Mouse (Mus musculus): Measurements from ENCODE around the gene Zc3h15. TPM values are rescaled to one million over a fixed set of nuclear protein-coding genes. Genes with fewer than 3 reads are reported as not detected.

Zc3h15 gene
- total RNA-seq, 2 experiments from 2014 or later = 138 to 142 TPM

- intact Hi-C loops (cut with DNase I) = no loop called here
Measured at GRCm38 (mm10) chr2:83671843-83672242, 27.6 kb downstream of the Zc3h15 start.

GRCm38 (mm10) chr2:83673067-83673466, 28.8 kb downstream of the Zc3h15 start:
- DNase-seq = no peak
- intact Hi-C loops (cut with DNase I) = no loop called here

More at GRCm38 (mm10) chr2:83671843-83672242, 27.6 kb downstream of the Zc3h15 start:
- DNase-seq = no peak

- intact Hi-C loops (cut with DNase I) = no loop called here
- no peak for DNase-seq
Measured at GRCm38 (mm10) chr2:83673843-83674242, 29.6 kb downstream of the Zc3h15 start.

GRCm38 (mm10) chr2:83674421-83674820, 30.2 kb downstream of the Zc3h15 start:
- intact Hi-C loops (cut with DNase I) = no loop called here

GRCm38 (mm10) chr2:83674896-83675295, 30.7 kb downstream of the Zc3h15 start:
- no peak for DNase-seq
- intact Hi-C loops (cut with DNase I) = no loop called here

More at GRCm38 (mm10) chr2:83674421-83674820, 30.2 kb downstream of the Zc3h15 start:
- no peak for DNase-seq

- DNase-seq = no peak
- intact Hi-C loops (cut with DNase I) = no loop called here
Measured at GRCm38 (mm10) chr2:83675681-83676080, 31.4 kb downstream of the Zc3h15 start.

- intact Hi-C loops (cut with DNase I) = no loop called here
- DNase-seq = no peak
Measured at GRCm38 (mm10) chr2:83676226-83676870, 32.1 kb downstream of the Zc3h15 start.

GRCm38 (mm10) chr2:83681332-83681731, 37.1 kb downstream of the Zc3h15 start:
- intact Hi-C loops (cut with DNase I) = no loop called here
- DNase-seq = no peak

GRCm38 (mm10) chr2:83681785-83682184, 37.5 kb downstream of the Zc3h15 start:
- no peak for DNase-seq
- intact Hi-C loops (cut with DNase I) = no loop called here

GRCm38 (mm10) chr2:83682282-83682681, 38.0 kb downstream of the Zc3h15 start:
- intact Hi-C loops (cut with DNase I) = no loop called here

GRCm38 (mm10) chr2:83683731-83684519, 39.7 kb downstream of the Zc3h15 start:
- intact Hi-C loops (cut with DNase I) = no loop called here

More at GRCm38 (mm10) chr2:83682282-83682681, 38.0 kb downstream of the Zc3h15 start:
- DNase-seq = no peak

GRCm38 (mm10) chr2:83684691-83685090, 40.5 kb downstream of the Zc3h15 start:
- DNase-seq = no peak
- intact Hi-C loops (cut with DNase I) = no loop called here

More at GRCm38 (mm10) chr2:83683731-83684519, 39.7 kb downstream of the Zc3h15 start:
- no peak for DNase-seq

GRCm38 (mm10) chr2:83690372-83690771, 46.1 kb downstream of the Zc3h15 start:
- intact Hi-C loops (cut with DNase I) = no loop called here
- no peak for DNase-seq

- DNase-seq = no peak
- intact Hi-C loops (cut with DNase I) = no loop called here
Measured at GRCm38 (mm10) chr2:83692651-83693545, 48.7 kb downstream of the Zc3h15 start.

GRCm38 (mm10) chr2:83694061-83694460, 49.8 kb downstream of the Zc3h15 start:
- intact Hi-C loops (cut with DNase I) = no loop called here
- no peak for DNase-seq

GRCm38 (mm10) chr2:83695345-83696247, 51.4 kb downstream of the Zc3h15 start:
- intact Hi-C loops (cut with DNase I) = no loop called here
- no peak for DNase-seq

- intact Hi-C loops (cut with DNase I) = no loop called here
- DNase-seq = no peak
Measured at GRCm38 (mm10) chr2:83698484-83698883, 54.2 kb downstream of the Zc3h15 start.

GRCm38 (mm10) chr2:83699324-83699723, 55.1 kb downstream of the Zc3h15 start:
- intact Hi-C loops (cut with DNase I) = no loop called here
- no peak for DNase-seq

- DNase-seq = no peak
- intact Hi-C loops (cut with DNase I) = no loop called here
Measured at GRCm38 (mm10) chr2:83700667-83701066, 56.4 kb downstream of the Zc3h15 start.

- DNase-seq = no peak
- intact Hi-C loops (cut with DNase I) = no loop called here
Measured at GRCm38 (mm10) chr2:83702411-83702810, 58.2 kb downstream of the Zc3h15 start.

Data from left cerebral cortex, postnatal 4 days (tissue).